Mouse (Mus musculus) adrenal gland, adult 18-20 months (tissue): ENCODE data around the gene Nfic. TPM values are rescaled to one million over a fixed set of nuclear protein-coding genes. Genes with fewer than 3 reads are reported as not detected.

Experiments
- DNase-seq, 2 experiments: peaks; one replicate each; pipeline ENCODE4 v3.0.0; 2021 to 2022; ENCODE audit warnings: low spot score in 2 of 2
- total RNA-seq, 2 experiments: library from RNA; stranded (reverse); gene quantifications; 1 replicate in 1 of 2; 2 replicates in 1 of 2; pipeline ENCODE4 v1.2.3; 2021

Nfic gene
- total RNA-seq, 2 experiments from 2014 or later: 69.1 to 78.7 TPM

DNA sequence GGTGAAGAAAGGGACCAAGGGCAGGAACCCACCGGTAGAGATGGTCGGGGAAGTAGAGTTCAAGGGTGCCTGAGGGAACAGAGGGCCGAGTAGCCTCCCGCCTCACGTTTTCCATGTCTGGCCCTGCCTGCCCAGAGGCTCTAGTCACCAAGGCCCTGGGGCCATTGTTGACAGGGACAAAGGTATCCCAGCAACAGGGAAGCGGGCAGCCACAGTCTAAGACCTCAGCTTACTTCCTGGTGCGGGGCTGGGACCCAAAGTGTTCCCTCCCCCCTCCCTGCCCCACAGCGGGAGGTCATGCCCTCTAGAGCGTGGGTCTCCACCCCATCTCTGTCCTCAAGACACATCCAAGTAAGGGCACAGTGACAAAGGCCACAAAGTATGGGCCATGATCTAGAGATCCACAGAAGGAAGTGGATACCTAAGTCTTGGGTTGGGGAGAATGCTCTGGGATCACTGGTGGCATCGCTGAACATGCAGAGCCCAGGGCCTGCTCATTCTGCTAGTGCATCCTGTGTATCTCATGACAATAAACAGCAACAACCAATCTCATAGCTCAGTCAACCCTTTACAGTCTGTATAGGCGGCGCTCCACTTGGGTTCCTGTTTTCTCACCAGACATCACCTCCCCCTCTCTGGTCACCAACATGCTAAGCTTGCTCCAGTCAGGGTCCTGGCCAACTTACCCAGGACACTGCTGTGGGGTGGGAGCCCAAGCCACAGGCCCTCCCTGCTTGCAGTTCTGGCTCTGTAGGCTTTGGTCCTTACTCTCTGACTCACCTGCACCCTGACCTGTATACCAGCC, 89.6 kb downstream of the Nfic start, which contains the start of gene 4930404N11Rik:
Gene 4930404N11Rik, minus strand, starts transcription at position 145 of the 805 bp plus-strand sequence.
- no peak for DNase-seq

DNA sequence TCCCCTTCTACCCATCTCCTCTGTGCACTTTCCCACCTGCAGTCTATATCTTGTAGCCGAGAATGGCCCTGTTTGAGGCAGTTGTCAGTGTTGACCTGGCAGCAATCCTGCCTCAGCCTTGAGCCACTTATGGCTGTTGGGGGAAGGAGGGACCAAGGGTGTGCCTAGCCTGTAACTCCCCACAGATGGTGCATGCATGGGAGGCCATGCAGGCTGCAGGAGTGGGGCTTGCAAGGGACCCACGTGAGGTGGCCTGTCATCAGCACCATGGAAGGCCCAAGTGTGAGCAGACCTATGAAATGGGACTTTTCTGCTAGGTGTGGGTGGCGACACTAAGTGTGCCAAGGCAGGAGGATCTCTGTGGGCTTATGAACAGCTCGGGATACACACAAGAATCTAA, 90.4 kb downstream of the Nfic start:
- no peak for DNase-seq

DNA sequence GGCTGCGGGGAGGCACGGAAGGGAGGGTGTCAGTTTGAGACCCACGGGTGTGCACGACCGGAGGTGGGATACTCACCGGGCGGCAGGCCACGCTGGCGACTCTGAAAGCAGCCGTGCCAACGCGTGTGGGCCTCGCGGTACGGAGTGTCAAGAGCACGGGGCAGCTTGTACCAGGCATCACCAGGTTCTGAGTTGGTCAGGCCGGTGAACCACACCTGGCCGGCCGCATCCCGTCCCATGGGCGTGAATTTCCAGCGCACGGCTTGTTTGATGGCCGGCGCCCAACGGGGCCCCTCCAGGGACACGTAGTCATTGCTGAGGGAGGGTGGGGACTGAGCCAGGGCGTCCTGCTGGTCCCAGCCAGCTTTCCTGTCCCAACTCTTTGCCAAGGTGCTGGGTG, 90.8 kb downstream of the Nfic start:
- DNase-seq: no peak

DNA sequence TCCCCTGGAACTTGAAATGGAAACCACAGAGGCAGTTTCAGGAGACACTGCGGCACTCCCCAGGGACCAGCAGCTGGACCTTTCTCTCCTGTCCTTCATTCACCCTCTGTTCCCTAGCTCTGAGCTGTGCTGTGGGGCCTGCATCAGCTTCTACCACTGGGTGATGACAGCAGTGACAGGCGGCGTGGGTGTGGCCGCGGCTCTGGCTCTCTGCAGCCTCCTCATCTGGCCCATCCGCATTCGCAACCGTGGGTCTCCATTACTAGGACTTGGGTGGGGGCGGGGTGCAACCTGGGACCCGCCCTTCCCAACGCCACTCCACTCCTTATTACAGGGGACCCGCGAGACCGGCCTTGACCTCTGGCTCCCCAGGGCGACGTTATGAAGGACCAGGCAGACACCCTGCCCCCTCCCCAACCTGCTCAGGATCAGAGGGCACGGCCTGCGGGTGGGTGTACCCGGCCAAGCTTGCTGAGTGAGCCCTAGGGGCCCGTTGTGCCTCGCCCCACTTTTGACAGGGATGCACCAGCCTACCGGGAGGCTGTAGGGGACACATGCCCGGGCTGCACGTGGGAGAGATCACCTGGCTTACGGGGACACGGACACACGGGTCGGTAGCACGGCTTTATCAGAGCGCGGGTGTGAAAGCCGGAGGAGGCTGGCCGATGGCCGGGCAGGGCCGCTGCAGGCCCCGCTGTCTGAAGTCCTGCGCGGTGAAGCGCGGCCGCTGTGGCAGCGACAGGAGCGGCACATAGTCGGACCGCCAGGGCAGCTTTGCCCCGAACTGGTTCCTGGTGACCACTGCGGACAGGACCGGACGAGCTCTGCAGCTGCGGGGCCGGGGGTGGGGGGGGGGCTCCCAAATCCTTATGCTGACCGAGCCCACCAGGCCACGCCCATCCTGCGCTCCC, 91.7 kb downstream of the Nfic start:
- DNase-seq: no peak

DNA sequence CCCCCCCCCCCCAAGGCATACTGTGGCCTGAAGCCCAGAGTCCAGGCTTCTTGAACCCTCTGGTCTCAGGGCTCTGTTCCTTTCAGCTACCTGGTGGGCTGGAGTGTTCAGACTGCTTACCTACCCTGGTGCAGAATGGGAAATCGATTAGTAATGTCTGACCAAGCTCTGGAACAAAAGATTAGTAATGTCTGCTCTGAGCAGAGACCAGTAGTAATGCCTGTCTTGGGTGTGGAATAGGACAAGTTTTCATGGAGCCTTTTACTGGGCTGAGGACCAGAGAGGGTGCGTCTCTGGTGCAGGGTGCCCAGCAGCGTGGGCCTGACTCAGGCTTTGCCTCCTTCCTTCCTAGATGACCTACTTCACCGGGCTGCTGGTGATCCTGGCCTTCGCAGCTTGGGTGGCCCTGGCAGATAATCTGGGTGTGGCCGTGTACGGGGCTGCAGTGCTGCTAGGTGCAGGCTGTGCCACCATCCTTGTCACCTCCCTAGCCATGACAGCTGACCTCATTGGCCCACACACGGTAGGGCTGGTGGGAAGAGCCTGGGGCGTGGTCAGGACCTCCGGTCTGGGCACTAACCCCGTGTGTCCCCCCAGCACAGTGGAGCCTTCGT, 93.0 kb downstream of the Nfic start:
- DNase-seq: no peak

DNA sequence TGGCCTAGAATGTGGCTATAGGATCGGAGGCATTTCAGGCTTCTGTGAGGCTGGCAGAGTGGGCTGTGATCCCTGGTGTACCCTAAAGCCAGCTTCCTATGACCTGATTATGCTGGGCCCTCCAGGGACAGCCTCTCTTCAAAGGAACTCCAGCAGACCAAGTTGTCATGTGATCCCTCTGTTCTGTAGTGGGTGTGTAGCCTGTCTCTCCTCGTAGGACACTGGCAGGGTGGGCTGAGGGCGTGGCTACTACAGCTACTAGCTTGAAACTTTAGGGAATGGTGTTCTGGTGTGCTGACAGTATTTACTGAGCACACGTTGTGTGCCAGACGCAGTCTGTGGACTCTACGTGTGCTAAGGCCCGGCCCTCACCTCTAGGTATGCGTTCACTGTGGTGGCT, 94.7 kb downstream of the Nfic start:
- DNase-seq: no peak

DNA sequence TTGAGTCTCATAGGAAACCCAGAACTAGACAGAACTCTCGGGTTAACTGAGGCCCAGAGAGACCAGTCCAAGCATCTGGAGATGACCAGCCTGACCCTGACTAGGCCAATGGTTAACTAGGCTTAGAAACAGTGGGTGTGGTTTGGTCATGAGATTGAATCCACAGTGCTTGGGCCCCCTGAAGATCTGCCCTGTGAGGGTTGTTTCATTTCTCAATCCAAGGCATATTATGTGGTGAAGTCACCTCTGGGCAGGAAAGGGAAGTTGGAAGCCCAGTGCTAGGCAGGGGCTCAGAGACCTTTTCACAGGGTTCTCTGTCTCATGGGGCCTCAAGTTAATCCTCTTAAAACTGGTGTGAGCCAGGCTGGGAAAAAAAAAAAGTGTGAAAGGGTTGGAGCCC, 96.6 kb downstream of the Nfic start:
- DNase-seq: no peak

DNA sequence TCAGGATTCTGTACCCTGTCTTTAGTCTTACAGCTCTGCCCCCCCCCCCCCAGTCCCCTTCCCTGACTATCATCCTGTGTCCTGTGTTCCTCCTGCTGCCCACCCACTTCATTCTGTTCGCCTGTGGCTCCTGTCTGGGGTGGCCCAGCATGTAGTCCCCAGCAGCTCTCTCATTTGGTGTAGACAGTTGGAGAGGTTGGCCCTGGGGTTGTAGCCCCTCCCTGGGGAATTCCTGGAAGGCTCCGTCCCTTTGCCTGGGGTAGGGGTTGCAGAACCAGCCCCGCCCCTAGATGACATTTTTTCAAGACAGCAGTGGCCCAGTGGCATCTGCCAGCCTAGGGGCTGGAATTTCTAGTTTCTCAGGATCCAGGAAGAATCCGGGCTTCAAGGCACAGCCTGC, 97.2 kb downstream of the Nfic start:
- no peak for DNase-seq

DNA sequence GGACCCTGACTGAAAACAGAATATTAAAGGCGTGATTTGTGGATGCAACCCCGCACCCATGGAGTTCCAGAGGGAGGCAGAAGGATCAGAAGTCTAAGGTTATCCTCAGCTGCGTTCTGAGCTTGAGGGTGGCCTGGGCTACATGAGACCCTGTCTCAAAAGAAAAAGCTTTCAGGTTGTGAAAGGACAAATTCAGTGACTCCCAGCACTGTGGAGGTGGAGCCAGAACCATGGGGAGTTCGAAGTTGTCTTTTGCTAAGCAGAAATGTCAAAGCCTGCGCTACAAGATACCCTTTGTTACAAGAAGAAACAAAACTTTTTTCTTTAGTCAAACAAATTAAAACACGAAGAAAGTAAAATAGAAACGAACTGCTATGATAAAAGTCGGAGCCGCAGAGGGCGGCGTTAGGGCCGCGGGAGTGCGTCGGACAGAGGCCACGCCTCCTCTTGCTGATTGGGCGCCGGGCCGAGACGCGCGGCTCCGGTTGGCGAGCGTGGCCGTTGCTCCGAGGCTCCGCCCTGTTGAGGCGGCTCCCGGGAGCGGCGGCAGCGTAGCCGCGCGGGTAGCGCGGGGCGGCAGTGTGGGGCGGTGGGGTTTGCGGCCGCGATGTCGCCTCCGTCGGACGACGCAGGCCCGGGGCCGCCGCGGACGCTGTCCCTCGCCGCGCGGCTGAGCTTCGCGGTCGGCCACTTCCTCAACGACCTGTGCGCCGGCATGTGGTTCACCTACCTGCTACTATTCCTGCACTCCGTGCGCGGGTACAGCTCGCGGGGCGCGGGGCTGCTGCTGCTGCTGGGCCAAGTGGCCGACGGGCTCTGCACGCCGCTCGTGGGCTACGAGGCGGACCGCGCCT, 98.2 kb downstream of the Nfic start, which contains the start of gene Mfsd12:
Gene Mfsd12, plus strand, starts transcription at position 501 of the 854 bp plus-strand sequence.
- DNase-seq: peak; percentile 88 to 89

DNA sequence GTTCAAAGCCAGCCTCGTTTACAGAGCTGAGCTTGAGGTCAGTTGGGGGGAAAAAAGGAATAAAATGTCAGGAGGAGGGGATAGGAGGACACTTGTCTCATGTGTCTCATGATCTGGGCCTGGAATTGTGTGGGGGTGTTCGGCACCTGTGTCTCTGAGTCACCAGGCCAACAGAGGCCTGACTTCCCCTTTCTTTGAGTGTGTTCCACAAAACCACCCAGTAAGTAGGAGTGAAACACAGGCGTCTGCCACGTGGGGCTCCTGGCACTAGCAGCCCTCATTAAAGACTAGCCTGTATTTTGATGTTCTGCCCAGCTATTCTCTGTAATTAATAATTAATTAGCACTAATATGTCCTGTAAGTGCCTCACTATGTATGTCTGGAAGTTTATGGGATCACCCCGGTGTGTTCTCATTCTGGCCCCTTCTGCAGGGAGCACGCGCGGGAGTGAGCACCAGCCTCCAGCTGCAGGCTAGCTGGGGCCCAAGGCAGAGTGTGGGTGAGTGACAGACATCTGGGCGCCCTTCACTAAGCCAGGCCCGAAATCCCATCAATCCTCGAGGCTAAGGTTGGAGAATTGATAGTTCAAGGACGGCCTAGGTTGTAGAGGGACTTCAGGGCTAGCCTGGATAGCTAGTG, 99.0 kb downstream of the Nfic start:
- DNase-seq: no peak

DNA sequence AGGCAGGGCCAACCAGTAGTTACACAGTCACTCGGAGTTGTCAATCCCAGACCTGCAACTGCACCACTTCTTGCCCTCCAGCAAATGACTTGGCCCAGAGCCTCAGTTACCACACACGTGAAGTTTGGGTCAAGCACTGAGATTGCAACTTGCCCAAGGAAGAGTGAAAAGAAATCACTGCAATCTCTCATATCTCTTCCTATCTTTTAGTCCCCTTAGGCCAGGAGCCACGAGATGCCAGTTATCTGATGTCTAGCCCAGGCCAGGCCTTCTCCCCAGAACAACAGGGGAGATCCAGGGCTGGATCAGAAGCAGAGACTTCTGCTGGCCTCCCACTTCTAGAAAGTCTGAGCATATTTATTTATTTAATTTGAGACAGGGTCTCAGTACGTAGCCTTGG, 99.9 kb downstream of the Nfic start:
- no peak for DNase-seq

DNA sequence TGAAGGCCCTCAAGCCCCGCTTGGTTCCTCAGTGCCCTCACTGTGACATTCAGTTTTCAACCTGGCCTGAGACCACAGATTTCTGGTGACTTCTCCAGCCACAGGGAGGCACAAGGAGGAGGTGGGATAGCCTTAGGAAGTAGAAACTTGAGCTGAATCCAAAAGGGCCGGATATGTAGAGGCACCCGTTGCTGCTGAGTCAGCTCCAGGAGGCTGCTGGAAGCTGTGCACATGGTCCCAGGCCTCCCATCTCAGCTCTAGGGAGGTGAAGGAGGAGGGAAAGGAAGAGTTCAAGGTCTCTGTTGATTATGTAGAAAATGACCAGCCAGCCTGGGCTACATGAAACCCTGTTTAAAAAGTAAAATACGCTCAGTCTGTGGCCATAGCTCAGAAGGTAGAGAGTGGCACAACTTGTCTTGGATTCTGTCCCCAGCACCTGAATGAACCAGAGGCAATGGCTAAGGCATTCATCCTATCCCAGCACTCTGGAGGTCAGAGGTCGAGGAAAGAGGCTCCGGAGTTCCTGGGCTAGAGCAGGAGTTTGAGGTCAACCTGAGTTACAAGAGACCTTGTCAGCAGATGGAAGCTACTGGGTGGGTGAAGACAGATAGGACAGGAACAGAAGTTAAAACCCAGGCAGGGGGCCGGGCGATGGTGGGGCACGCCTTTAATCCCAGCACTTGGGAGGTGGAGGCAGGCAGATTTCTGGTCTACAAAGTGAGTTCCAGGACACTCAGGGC, 100.5 kb downstream of the Nfic start:
- no peak for DNase-seq

DNA sequence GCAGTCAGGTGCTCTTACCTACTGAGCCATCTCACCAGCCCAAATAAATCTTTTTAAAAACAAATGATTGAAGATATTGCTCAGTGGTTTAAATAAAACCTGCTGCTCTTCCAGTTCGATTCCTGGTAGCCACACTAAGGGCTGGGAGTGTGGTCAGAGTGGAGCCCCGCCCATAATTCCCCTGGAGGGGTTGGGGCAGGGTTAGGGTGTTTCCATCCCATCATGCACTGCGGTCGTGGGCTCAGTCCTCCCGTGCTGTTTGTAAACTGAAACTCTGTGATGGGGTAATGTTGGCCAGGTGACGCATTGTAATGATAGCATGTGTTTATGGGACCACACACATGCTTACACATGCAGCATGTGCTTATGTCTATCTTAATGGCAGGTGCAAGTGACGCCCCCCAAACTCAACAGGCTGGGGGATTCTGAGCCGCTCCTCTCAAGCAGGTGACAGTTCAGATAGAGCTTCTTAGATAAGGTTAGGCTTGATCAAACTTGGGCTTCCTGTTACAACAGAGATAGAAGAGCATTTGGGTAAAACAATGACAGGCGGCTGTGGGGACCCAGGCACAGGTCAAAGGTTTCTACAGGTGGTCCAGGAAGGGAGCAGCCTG, 103.7 kb downstream of the Nfic start:
- DNase-seq: no peak

DNA sequence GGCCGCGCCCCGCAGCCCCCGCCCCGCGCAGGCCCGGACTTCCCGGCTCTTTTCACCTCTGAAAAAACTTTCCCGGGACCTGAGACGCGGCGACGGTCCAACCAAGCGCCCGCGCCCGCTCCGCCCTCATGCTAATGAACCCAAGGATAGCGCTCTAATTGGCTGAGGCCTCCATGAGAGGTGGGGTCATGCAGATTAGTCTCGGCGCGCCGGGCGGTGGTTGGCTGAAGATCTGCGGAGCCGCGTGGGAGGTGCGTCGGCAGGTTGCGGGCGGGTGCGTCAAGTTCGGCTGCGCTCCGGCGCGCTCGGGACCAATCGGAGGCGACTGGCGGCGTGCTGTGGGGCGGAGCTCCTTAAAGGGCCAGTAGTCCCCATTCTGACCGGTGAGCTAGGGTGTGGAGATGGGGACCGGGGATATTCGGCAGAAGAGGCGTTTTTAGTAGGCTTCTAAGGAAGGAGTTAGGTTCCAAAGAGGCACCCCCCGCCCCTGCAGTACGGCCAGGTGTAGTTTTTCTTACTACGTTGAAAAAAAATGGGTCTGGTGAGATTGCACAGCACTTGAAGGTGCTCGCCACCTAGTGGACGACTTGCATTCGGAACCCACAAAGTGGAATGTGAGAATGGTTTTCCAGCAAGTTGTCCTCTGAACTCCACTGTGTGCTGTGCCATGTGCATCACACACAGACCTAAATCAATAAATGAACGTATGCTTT, 104.9 kb downstream of the Nfic start, which contains the start of gene Hmg20b:
Gene Hmg20b, minus strand, starts transcription at position 130 of the 713 bp plus-strand sequence.
- DNase-seq: peak; percentile 97

DNA sequence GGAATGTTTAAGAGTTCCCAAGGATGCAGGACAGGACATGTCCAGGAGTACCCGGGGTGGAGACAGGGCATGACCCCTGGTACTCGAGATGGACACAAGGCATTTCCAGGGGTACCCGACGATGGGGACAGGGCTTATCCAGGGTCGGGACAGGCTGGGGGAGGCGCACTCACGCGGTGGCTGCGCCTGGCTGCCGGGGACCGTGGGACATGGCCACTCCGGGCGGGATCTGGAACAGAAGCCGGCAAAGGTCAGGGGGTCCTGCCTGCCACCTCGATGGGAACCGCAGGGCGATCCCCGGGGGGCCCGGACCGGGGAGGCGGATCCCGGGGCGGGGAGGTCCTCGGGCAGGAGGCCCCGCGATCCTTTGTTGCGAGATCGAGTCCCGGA, 105.5 kb downstream of the Nfic start:
- DNase-seq: no peak

DNA sequence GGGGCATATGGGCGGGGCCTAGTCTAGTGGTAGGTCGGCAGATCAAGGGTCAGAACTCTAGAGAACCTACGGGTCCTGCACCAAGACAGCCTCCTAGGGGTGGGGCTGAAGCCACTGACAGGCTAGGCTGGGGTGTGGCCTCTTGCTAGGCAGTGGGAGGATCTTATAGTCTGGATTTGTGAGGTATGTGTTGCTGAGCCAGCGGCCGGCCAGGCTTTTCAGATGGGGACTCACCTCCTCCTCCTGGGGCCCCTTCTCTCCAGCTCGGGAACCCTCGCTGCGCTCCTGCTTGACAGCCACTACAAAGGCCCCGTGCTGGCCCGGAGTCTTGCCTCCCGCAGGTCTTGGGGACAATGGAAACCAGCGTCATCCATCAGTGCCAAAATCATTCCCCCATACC, 106.3 kb downstream of the Nfic start:
- DNase-seq: no peak

DNA sequence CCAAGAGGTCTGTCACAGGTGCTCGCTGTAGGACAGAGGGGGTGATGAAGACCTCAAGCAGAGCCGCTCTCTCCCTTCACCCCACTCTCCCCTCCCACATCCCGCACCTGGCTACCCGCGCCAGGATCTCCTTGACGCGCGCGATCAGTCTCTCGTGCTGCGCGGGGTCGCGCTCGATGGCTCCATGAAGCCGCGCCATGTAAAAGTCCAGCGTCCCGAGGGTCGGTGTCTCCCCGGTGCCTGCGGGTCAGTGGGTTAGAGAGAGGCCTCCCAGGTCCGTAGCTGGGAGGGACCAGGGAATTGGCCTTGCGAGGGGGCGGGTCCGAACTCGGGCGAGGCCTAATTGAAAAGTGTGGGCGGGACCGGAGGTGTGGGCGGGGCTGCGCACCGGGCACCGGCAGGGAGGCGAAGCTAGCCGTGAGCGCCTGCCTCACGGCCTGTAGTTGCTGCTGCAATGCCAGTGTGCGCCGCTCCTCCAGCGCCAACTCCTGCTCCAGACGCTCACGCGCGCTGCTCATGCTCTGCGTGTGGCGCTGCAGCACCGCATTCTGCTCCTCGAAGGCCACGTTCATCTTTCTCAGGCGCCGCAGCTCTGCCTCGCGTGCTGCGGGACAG, 108.9 kb downstream of the Nfic start:
- peak; percentile 66 to 76 for DNase-seq
